Mouse (Mus musculus): ENCODE results near the gene Ugdh. TPM values are rescaled to one million over a fixed set of nuclear protein-coding genes. Genes with fewer than 3 reads are reported as not detected.

Gene Ugdh
- total RNA-seq, 2 experiments from 2014 or later, result 46.9 to 47.9 TPM

Other genes with a start within 250 kb of the Ugdh start
- 1 to 10 TPM; 7.0 to 9.3 TPM for gene Wdr19, start 236.3 kb downstream of the Ugdh start, total RNA-seq (2021)
- gene Rfc1, start 100.3 kb downstream of the Ugdh start, total RNA-seq (2021), result 10 to 100 TPM; 47.7 to 50.2 TPM
- gene Klb, start 87.6 kb downstream of the Ugdh start, total RNA-seq (2021), result 10 to 100 TPM; 19.4 to 19.9 TPM
- gene Rpl9, start 44.5 kb downstream of the Ugdh start, total RNA-seq (2021), result 1,000 to 10,000 TPM; 1,097 to 1,198 TPM
- gene Lias, start 44.5 kb downstream of the Ugdh start, total RNA-seq (2021), result 10 to 100 TPM; 69.8 to 74.1 TPM
- not detected for gene Gm43552, start 56.9 kb upstream of the Ugdh start, total RNA-seq (2021)
- gene Smim14, start 101.2 kb upstream of the Ugdh start, total RNA-seq (2021), result 100 to 1,000 TPM; 115 to 117 TPM
- gene Ube2k, start 101.3 kb upstream of the Ugdh start, total RNA-seq (2021), result 10 to 100 TPM; 91.1 to 92.7 TPM

Measured in adrenal gland, postnatal 10 days (tissue).